8 mouse cellular contexts compared by ENCODE assay signal in the genomic region with DNA sequence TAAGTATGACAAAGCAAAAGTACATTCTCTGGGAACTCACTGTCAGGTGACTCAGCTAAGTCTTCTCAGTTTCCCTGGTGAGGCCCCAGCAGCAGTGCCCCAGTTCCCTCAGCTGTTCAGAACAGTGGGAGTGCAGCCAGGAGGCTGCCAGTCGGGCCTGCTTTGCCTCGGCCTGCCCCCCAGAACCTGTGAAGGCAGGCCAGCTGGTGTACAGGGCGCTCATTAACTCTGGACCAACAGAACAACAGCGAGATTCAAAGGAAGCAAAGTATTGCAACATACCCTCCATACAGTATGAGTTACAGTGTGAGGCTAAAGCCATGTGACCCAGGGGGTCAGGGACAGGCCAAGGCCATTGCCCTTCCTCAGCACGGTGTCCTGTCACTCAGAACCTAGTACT. TPM values are rescaled to one million over a fixed set of nuclear protein-coding genes. Genes with fewer than 3 reads are reported as not detected.
A peak's percentile ranks its signal among the peaks of the same experiment; 100 is the strongest.
DNase-seq lines count a peak whose midpoint lies in the region; ATAC-seq lines count a peak whose summit lies in the region.

No protein-coding gene starts in this region.

- H3K4me2 ChIP-seq in midbrain, embryonic 11.5 days = no peak overlapping the region

- no peak for ATAC-seq in erythroid progenitor cell, adult 5-6 weeks (replicated peaks; ENCODE audit: low FRiP score, poor library complexity, severe bottlenecking)
- ATAC-seq in midbrain, embryonic 11.5 days (ENCODE audit: low FRiP score) = no peak

- 3% methylated on average over 5 of the region's 5 CpGs for WGBS in macrophage (ENCODE audit: missing documents)
- 89% methylated on average over 5 of the region's 5 CpGs for WGBS in midbrain, embryonic 11.5 days

- peak overlapping the region; percentile 45 for H3K27ac ChIP-seq in brown adipose tissue, adult 24 weeks (replicated peaks; ENCODE audit: low read depth, low read length)
- H3K27ac ChIP-seq in macrophage = peak overlapping the region; percentile 75
- no peak overlapping the region for H3K27ac ChIP-seq in midbrain, embryonic 11.5 days (ENCODE audit: low read depth, low read length)

- H3K9me3 ChIP-seq in midbrain, embryonic 11.5 days (ENCODE audit: control insufficient read depth, low read length) = no peaks in the 10 kb centered on the region

- H3K79me2 ChIP-seq in macrophage (ENCODE audit: inconsistent target) = no peaks in the 10 kb centered on the region

- peak; percentile 13 for DNase-seq in ovary, adult 18-20 months (ENCODE audit: low spot score)
- DNase-seq in ovary, postnatal 14 days (ENCODE audit: low spot score) = no peak
- DNase-seq in heart, adult 8-10 months (ENCODE audit: low spot score) = peak; percentile 36
- peak; percentile 16 to 40 for DNase-seq in layer of hippocampus, postnatal 25 days (ENCODE audit: extremely low spot score in 1 of 2, low spot score in 1 of 2)
- no peak for DNase-seq in midbrain, embryonic 11.5 days (ENCODE audit: low spot score, missing footprints)

- no peak overlapping the region for H3K4me3 ChIP-seq in brown adipose tissue, adult 24 weeks (ENCODE audit: insufficient read depth, low read depth, low read length)
- no peak overlapping the region for H3K4me3 ChIP-seq in macrophage (ENCODE audit: inconsistent target)
- H3K4me3 ChIP-seq in midbrain, embryonic 11.5 days (ENCODE audit: low read depth, low read length) = no peak overlapping the region

- no peak overlapping the region for H3K9ac ChIP-seq in midbrain, embryonic 11.5 days (ENCODE audit: low read length)

- no peaks in the 10 kb centered on the region for H3K27me3 ChIP-seq in midbrain, embryonic 11.5 days (ENCODE audit: control insufficient read depth, insufficient read depth, low read length)

- no peaks in the 10 kb centered on the region for H3K4me1 ChIP-seq in brown adipose tissue, adult 24 weeks (ENCODE audit: control insufficient read depth, insufficient read depth, insufficient read length, low read length)
- H3K4me1 ChIP-seq in midbrain, embryonic 11.5 days (ENCODE audit: control insufficient read depth, insufficient read depth, low read length) = no peaks in the 10 kb centered on the region

- peaks cover 39% of the 10 kb centered on the region for H3K36me3 ChIP-seq in macrophage (ENCODE audit: inconsistent target)
- peaks cover 16% of the 10 kb centered on the region for H3K36me3 ChIP-seq in midbrain, embryonic 11.5 days (ENCODE audit: control insufficient read depth, insufficient read depth, low read length)

RNA-seq across cellular contexts. Expression of a gene that starts 28.7 kb away (rescaled TPM):
- polyA plus RNA-seq in brown adipose tissue, adult 24 weeks (2012; ENCODE audit: insufficient read depth, insufficient read length, missing spikeins) = 12.1 and 19.1 TPM in 2 replicates
- 10 to 100 TPM; 19.9 to 23.4 (median 22.0) TPM for total RNA-seq in heart, adult 8-10 months (2022)
- 10 to 100 TPM; 31.9 to 34.6 TPM for total RNA-seq in layer of hippocampus, postnatal 25 days (2021)
- 100 to 1,000 TPM in 6 of 26 experiments, 10 to 100 TPM in 20; 21.2 to 142 (median 55.7) TPM for total RNA-seq in macrophage (2018; cell fraction: chromatin; rRNA removed)
- 10 to 100 TPM; 36.1 to 82.0 (median 68.2) TPM for total RNA-seq in macrophage (2018; cell fraction: cytosol; rRNA removed)
- total RNA-seq in macrophage (2018; cell fraction: nucleus; rRNA removed) = 100 to 1,000 TPM in 1 of 26 experiments, 10 to 100 TPM in 25; 20.1 to 108 (median 38.4) TPM
- 45.9 to 89.1 TPM (median 67.2 TPM) in 3 replicates for polyA plus RNA-seq in macrophage (2018)
- total RNA-seq in erythroid progenitor cell, adult 5-6 weeks (2015; ENCODE audit: low replicate concordance) = 14.7 and 24.9 TPM in 2 replicates
- 7.6 and 18.9 TPM in 2 replicates for total RNA-seq in erythroid progenitor cell, adult 5-6 weeks (2017; ENCODE audit: low replicate concordance)
- 60.0 and 60.4 TPM in 2 replicates for polyA plus RNA-seq in midbrain, embryonic 11.5 days (2014; fragmentation: Nextera tagmentation; extraction: Ambion mirVana)

Comparison
In these comparisons a context has a peak if more than half of its experiments do, and no peak if none do; other contexts are left out.
1. DNase-seq: peak in ovary, adult 18-20 months (single experiment), heart, adult 8-10 months (single experiment) and layer of hippocampus, postnatal 25 days (2 of 2); none in ovary, postnatal 14 days (single experiment) and midbrain, embryonic 11.5 days (single experiment).